Mouse (Mus musculus) lung, adult 2 months (tissue): ENCODE data around the gene Rnf168.

Source experiments
- CTCF ChIP-seq: fragments of 200-500 bp; IDR thresholded peaks from 2 replicates; pipeline ENCODE4 v1.5.1; 2011; ENCODE audit warnings: mild to moderate bottlenecking, low read length, control low read depth; ENCODE audit not compliant: insufficient read depth
- POLR2A ChIP-seq: fragments of 200-500 bp; IDR thresholded peaks from 2 replicates; pipeline ENCODE4 v1.6.1; 2011; ENCODE audit warnings: low read depth, mild to moderate bottlenecking, control low read depth, low read length, borderline replicate concordance; ENCODE audit errors: extremely low read depth

- TF ChIP-seq POLR2A, result no peak
- no peak for TF ChIP-seq CTCF
Observed at GRCm38 (mm10) chr16:32345521-32345920, 68.3 kb downstream of the Rnf168 start.
